Mouse (Mus musculus) midbrain, embryonic 14.5 days (tissue): ENCODE results near the gene Tmem184a. TPM values are rescaled to one million over a fixed set of nuclear protein-coding genes. Genes with fewer than 3 reads are reported as not detected.
A peak's percentile ranks its signal among the peaks of the same experiment; 100 is the strongest.

ENCODE experiments used
- ATAC-seq: fragments of 200-750 bp; cut with Nextera tagmentation; 2 replicates; pipeline ENCODE4 v1.8.0; 2017; ENCODE audit warnings: moderate number of reproducible peaks, moderate library complexity; ENCODE audit not compliant: low FRiP score, low TSS enrichment
- DNase-seq: peaks from one replicate; pipeline ENCODE4 v3.0.0-alpha.2; 2015
- H3K27ac ChIP-seq: fragments of 300-500 bp; sonication (generic); replicated peaks from 2 replicates; pipeline ENCODE4 v1.5.1; 2014; ENCODE audit warnings: mild to moderate bottlenecking, low read depth, low read length, moderate library complexity
- H3K27me3 ChIP-seq: fragments of 300-500 bp; sonication (generic); 2 replicates; pipeline ENCODE4 v1.6.1; 2014; ENCODE audit warnings: low read length, control low read depth, mixed read lengths; ENCODE audit not compliant: control insufficient read depth, insufficient read depth
- H3K36me3 ChIP-seq: fragments of 300-500 bp; sonication (generic); 2 replicates; pipeline ENCODE4 v1.6.1; 2014; ENCODE audit warnings: low read length, control low read depth; ENCODE audit not compliant: control insufficient read depth, insufficient read depth
- H3K4me1 ChIP-seq: fragments of 300-500 bp; sonication (generic); 2 replicates; pipeline ENCODE4 v1.6.1; 2014; ENCODE audit warnings: mild to moderate bottlenecking, antibody characterized with exemption, low read length, control low read depth; ENCODE audit not compliant: control insufficient read depth, insufficient read depth
- H3K4me2 ChIP-seq: fragments of 300-500 bp; sonication (generic); 2 replicates; pipeline ENCODE4 v1.6.1; 2014; ENCODE audit warnings: mild to moderate bottlenecking, low read length, moderate library complexity
- H3K4me3 ChIP-seq: fragments of 300-500 bp; sonication (generic); replicated peaks from 2 replicates; pipeline ENCODE4 v1.5.1; 2014; ENCODE audit warnings: low read depth, low read length
- H3K9ac ChIP-seq: fragments of 300-500 bp; sonication (generic); replicated peaks from 2 replicates; pipeline ENCODE4 v1.6.1; 2014; ENCODE audit warnings: mild to moderate bottlenecking, low read length, moderate library complexity
- H3K9me3 ChIP-seq: fragments of 300-500 bp; sonication (generic); 2 replicates; pipeline ENCODE4 v1.6.1; 2016; ENCODE audit warnings: low read length, control low read depth, mixed read lengths; ENCODE audit not compliant: control insufficient read depth
- WGBS: fragments of 180-500 bp; shearing (Covaris S2); extraction: QIAGEN DNeasy Blood & Tissue Kit; methylation state at CpG from one replicate; pipeline ENCODE4 v1.1.7; 2014; 5-methylcytosine and 5-hydroxymethylcytosine counted together
- polyA plus RNA-seq: library from polyadenylated mRNA; unstranded; fragments of >200 nt; fragmentation: Nextera tagmentation; extraction: Ambion mirVana; gene quantifications from 2 replicates; pipeline ENCODE4 v1.2.1, GENCODE M21; 2014

Tmem184a gene
- polyA plus RNA-seq, 1 experiment from 2014 or later = 0.08 TPM

GRCm38 (mm10) chr5:139799801-139800590 is 19.7 kb downstream of the Tmem184a start:
- no peak for DNase-seq
- no peak overlapping the region for H3K27ac ChIP-seq
- no peak for ATAC-seq
- H3K4me2 ChIP-seq = no peak overlapping the region
- no peaks in the 10 kb centered on the region for H3K27me3 ChIP-seq
- H3K9me3 ChIP-seq = no peaks in the 10 kb centered on the region
- H3K4me1 ChIP-seq = peaks cover 39% of the 10 kb centered on the region
- H3K4me3 ChIP-seq = no peak overlapping the region
- WGBS = 90% methylated on average over 33 of the region's 33 CpGs
- peaks cover 25% of the 10 kb centered on the region for H3K36me3 ChIP-seq
- H3K9ac ChIP-seq = no peak overlapping the region

- Histone ChIP-seq H3K4me2 (peak overlapping the region; percentile 83), H3K36me3 (peaks cover 25% of the 10 kb centered on the region), H3K9ac (peak overlapping the region; percentile 55; the same call in 1 of the 2 replicates), H3K27me3 (no peaks in the 10 kb centered on the region), H3K4me3 (no peak overlapping the region), H3K4me1 (peaks cover 36% of the 10 kb centered on the region), H3K9me3 (no peaks in the 10 kb centered on the region), H3K27ac (peak overlapping the region; percentile 32; the same call in 1 of the 2 replicates)
- DNase-seq = no peak
- 93% methylated on average over 9 of the region's 9 CpGs for WGBS
- ATAC-seq = no peak
Observed at GRCm38 (mm10) chr5:139799041-139799440, 20.7 kb downstream of the Tmem184a start.

DNA sequence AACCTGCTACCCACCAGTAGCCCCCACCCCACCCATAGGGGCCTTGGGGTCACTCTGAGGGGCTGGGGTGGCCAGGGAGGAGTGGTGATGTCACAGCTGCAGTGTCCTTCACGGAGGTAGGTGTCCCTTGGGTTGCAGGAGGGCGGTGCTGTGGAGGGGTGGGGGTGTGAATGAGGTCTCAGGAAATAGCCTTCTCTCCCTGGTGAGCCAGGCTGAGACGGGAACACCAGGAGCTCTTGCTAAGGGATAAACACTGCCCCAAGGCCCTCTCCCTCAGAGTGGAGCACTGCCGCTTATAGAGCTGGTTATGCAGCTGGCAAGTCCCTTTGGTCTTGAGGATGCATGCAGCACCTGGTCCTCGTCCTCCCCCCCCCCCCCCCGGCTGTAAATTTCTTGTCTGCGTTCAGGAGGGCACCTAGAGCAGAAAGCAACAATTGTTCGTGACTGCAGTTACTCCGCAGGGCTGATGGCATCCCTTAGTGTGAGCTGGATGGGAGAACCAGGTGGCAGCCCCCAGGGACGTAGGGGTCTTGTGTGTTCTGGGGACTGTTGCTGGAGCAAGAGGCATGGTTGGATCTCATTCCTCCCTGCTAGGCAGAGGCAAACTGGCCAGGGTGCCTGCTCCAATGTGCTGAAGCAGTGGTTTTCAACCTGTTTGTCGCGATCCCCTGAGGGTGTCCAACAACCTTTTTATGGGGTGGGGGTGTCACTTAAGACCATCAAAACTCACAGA is 21.4 kb downstream of the Tmem184a start:
- H3K9me3 ChIP-seq = no peaks in the 10 kb centered on the region
- peak overlapping the region; percentile 83 for H3K4me2 ChIP-seq
- no peaks in the 10 kb centered on the region for H3K27me3 ChIP-seq
- peaks cover 25% of the 10 kb centered on the region for H3K36me3 ChIP-seq
- H3K27ac ChIP-seq = peak overlapping the region; percentile 97
- H3K4me1 ChIP-seq = peaks cover 31% of the 10 kb centered on the region
- ATAC-seq = no peak; the same call in 1 of the 2 replicates
- H3K4me3 ChIP-seq = peak overlapping the region; percentile 40
- DNase-seq = peak; percentile 65
- 23% methylated on average over 12 of the region's 12 CpGs for WGBS
- H3K9ac ChIP-seq = peak overlapping the region; percentile 55

DNA sequence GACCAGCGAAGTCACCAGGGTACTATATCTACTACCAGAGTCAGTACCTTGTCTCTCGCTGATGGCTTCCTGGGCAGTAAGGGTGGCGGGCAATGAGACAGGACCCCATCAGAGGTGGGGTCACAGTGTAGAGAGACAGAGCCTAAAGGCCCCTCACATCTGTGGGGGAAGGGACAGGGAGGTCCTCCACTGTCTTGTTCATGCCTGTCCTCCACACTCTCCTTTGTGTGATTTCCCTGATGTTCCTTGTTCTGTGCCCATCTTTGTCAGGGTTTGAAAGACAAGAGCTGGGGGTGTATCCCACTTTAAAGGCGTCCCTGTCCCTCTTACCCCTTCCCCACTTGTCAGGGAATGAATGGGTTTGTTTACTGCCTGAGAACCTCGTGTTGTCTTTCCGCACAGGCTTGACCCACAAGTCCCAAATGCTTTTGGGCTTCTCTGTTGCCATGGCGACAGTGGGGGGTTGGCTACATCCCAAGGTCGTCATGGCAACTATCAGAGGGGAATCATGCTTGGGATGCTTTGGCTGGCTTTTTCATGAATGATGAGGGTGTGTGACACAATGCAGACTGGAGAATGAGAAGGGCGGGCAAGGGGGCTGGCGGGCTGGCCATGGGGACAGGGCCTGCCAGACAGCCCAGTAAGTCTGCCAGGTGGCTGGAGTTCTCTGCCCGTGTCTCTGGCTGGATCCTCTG is 22.1 kb downstream of the Tmem184a start:
- Histone ChIP-seq H3K27me3 (no peaks in the 10 kb centered on the region), H3K36me3 (peaks cover 25% of the 10 kb centered on the region), H3K4me2 (peak overlapping the region; percentile 83), H3K9me3 (no peaks in the 10 kb centered on the region), H3K27ac (peak overlapping the region; percentile 97), H3K4me1 (peaks cover 34% of the 10 kb centered on the region), H3K4me3 (peak overlapping the region; percentile 40), H3K9ac (peak overlapping the region; percentile 55)
- DNase-seq = peak; percentile 97
- WGBS = 11% methylated on average over 11 of the region's 11 CpGs
- ATAC-seq = peak; percentile 91

DNA sequence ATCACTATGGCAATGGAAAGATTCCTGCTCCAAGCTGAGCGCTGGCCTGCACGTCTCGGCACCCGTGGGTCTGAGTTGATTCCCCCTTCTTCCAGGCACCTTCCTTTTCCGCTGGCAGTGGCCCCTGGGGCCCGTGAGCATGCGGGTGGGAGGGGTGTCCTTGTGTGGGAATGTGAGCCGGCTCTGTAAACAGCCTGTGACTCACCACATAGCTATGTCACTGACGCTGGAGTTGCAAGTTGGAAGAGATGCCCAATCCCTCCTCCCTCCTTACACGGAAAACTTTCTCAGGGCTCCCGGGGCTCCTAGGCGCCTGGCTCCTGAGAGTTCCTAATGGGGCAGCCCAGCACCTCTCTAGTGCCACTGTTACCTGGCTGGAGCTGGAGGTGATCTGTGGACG is 22.8 kb downstream of the Tmem184a start:
- peaks cover 23% of the 10 kb centered on the region for H3K36me3 ChIP-seq
- WGBS = 20% methylated on average over 13 of the region's 13 CpGs
- H3K9ac ChIP-seq = peak overlapping the region; percentile 55; the same call in 1 of the 2 replicates
- H3K4me1 ChIP-seq = peaks cover 41% of the 10 kb centered on the region
- no peaks in the 10 kb centered on the region for H3K9me3 ChIP-seq
- 0 out of 2 replicates have a peak overlapping the region, but pooled peaks have one; percentile 40 for H3K4me3 ChIP-seq
- H3K27ac ChIP-seq = peak overlapping the region; percentile 97
- peak overlapping the region; percentile 83 for H3K4me2 ChIP-seq
- DNase-seq (peak; percentile 54), ATAC-seq (peak; percentile 2; the same call in 1 of the 2 replicates)
- no peaks in the 10 kb centered on the region for H3K27me3 ChIP-seq

DNA sequence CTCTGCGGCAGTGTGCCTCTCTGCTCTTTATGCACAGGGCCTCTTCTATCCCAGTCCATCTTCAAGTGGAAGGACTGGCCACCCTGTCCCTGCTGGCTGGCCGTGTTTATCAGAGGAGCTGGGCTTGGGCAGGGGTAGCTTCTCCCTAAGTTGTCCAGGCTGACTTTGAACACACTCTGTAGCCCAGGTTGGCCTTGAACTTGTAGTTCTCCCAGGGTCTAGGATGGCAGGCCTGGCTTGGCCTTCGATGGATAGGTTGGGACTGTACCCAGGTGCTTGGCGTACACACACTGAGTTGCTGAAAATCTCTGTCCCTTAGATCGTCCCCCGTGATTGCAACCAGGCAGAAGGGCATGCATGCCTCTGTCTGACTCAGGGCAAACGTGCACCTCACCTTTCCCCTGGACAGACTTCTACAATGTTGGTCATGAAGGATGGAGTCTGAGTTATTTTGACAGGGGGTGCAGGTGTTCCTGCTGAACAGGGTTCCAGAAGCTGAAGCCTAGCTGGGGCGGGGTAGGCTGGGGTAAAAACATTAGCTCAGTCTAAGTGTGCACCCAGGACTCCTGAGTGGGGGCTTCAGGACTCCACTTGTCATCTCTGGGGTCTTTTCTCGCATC is 23.6 kb downstream of the Tmem184a start:
- DNase-seq (no peak), ATAC-seq (no peak)
- Histone ChIP-seq H3K9ac (no peak overlapping the region), H3K36me3 (peaks cover 18% of the 10 kb centered on the region), H3K4me1 (peaks cover 42% of the 10 kb centered on the region), H3K4me2 (no peak overlapping the region), H3K4me3 (no peak overlapping the region), H3K27ac (peak overlapping the region; percentile 97; the same call in 1 of the 2 replicates), H3K9me3 (no peaks in the 10 kb centered on the region), H3K27me3 (no peaks in the 10 kb centered on the region)
- WGBS = 82% methylated on average over 9 of the region's 9 CpGs

DNA sequence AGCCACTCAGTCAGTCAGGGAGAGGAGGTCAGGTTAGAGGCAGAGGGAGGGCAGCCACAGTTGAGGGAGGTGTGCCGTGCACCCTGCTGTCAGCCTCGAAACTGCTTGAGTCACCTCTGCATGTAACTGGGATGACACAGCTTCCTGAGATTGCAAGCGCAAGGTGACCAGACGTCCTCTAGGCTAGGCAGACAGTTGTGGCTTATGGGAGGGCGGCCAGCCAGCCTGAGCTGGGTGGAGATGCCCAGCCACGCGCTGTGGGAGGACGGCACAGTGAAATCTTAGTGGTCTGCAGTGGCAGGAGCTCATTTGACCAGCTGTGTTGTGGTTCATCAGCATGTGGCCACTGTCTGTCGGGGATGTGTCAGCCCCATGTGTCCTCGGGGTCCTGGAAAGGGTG is 24.8 kb downstream of the Tmem184a start:
- Histone ChIP-seq H3K4me1 (peaks cover 42% of the 10 kb centered on the region), H3K9ac (no peak overlapping the region), H3K4me2 (no peak overlapping the region), H3K27me3 (no peaks in the 10 kb centered on the region), H3K4me3 (no peak overlapping the region), H3K9me3 (no peaks in the 10 kb centered on the region), H3K36me3 (peaks cover 6% of the 10 kb centered on the region; the same call in 1 of the 2 replicates), H3K27ac (no peak overlapping the region)
- WGBS = 77% methylated on average over 10 of the region's 10 CpGs
- no peak for ATAC-seq
- DNase-seq = no peak

DNA sequence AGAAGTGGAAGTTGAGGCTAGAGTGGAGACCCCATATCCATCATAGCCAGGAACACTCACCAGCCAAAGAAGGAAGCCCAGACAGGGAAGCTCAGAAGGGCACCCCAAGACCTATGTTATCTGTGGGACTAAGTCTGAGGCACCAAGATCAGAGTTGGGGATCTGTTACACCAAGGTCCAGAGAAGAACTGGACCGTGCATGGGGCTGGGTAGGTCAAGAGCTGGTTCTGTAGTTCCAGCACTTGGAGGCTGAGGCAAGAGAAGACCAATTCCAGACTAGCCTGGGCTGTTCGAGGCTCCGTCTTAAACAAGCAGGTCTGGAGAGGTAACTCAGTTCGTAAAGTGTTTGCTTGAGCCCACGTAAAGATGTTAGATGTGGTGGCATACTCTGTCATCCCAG is 25.6 kb downstream of the Tmem184a start:
- 89% methylated on average over 5 of the region's 5 CpGs for WGBS
- DNase-seq (no peak), ATAC-seq (no peak)
- Histone ChIP-seq H3K4me2 (no peak overlapping the region), H3K9ac (no peak overlapping the region), H3K27ac (no peak overlapping the region), H3K27me3 (no peaks in the 10 kb centered on the region), H3K9me3 (no peaks in the 10 kb centered on the region), H3K4me1 (peaks cover 39% of the 10 kb centered on the region), H3K36me3 (no peaks in the 10 kb centered on the region), H3K4me3 (no peak overlapping the region)
